Mouse (Mus musculus) kidney, adult 2 months (tissue): Measurements from ENCODE around the gene Nup50. TPM values are rescaled to one million over a fixed set of nuclear protein-coding genes. Genes with fewer than 3 reads are reported as not detected.

ENCODE experiments used
- DNase-seq: peaks from one replicate; pipeline ENCODE4 v3.0.0; 2021
- H3K27ac ChIP-seq: fragments of 200-500 bp; 2 replicates; pipeline ENCODE4 v1.5.1; 2012; ENCODE audit warnings: low read depth, low read length, control low read depth, inconsistent platforms; ENCODE audit not compliant: insufficient read depth
- H3K27me3 ChIP-seq: fragments of 200-500 bp; replicated peaks from 2 replicates; pipeline ENCODE4 v1.6.1; 2012; ENCODE audit warnings: mild to moderate bottlenecking, moderate library complexity, low read length, inconsistent platforms; ENCODE audit not compliant: control insufficient read depth, insufficient read depth
- H3K36me3 ChIP-seq: fragments of 200-500 bp; 2 replicates; pipeline ENCODE4 v1.6.1; 2012; ENCODE audit warnings: mild to moderate bottlenecking, moderate library complexity, low read length, inconsistent platforms; ENCODE audit not compliant: control insufficient read depth, insufficient read depth
- H3K4me1 ChIP-seq: fragments of 200-500 bp; 2 replicates; pipeline ENCODE4 v1.6.1; 2011; ENCODE audit warnings: low read length; ENCODE audit not compliant: control insufficient read depth, insufficient read depth
- H3K4me3 ChIP-seq: fragments of 200-500 bp; 2 replicates; pipeline ENCODE4 v1.5.1; 2011; ENCODE audit warnings: mild to moderate bottlenecking, low read depth, low read length, control low read depth; ENCODE audit not compliant: insufficient read depth
- CTCF ChIP-seq: fragments of 200-500 bp; conservative IDR thresholded peaks from 2 replicates; pipeline ENCODE4 v1.5.1; 2011; ENCODE audit warnings: low read depth, mild to moderate bottlenecking, control low read depth, low read length, moderate library complexity, mixed read lengths; ENCODE audit not compliant: insufficient read depth, insufficient read length
- POLR2A ChIP-seq: fragments of 200-500 bp; IDR thresholded peaks from one replicate; pipeline ENCODE4 v1.6.1; 2011; ENCODE audit warnings: low read depth, low read length, control low read depth
- WGBS: fragments of 180-500 bp; shearing (Covaris S2); methylation state at CpG from one replicate; pipeline ENCODE4 v1.1.7; 2018; 5-methylcytosine and 5-hydroxymethylcytosine counted together
- polyA plus RNA-seq: library from polyadenylated mRNA; depleted of rRNA; stranded (reverse); fragments of >200 nt; gene quantifications from 2 replicates; pipeline ENCODE4 v1.2.3, GENCODE M21; 2012

The Nup50 gene
- polyA plus RNA-seq, 1 experiment, result 11.4 TPM

- H3K27me3 ChIP-seq, result no peaks in the 10 kb centered on the region
- DNase-seq, result peak; percentile 16
- peaks cover 4% of the 10 kb centered on the region; the same call in 1 of the 2 replicates for H3K4me1 ChIP-seq
- WGBS, result 75% methylated on average over 1 of the region's 1 CpGs
- peaks cover 4% of the 10 kb centered on the region; the same call in 1 of the 2 replicates for H3K36me3 ChIP-seq
- peak; percentile 44 for TF ChIP-seq CTCF
- TF ChIP-seq POLR2A, result no peak
- no peak overlapping the region for H3K4me3 ChIP-seq
- no peak overlapping the region for H3K27ac ChIP-seq
These were observed 2.3 kb downstream of the Nup50 start for GRCm38 (mm10) chr15:84925495-84926018.

- TF ChIP-seq POLR2A (no peak), CTCF (no peak)
- whole genome bisulfite sequencing, result 55% methylated on average over 5 of the region's 5 CpGs
These were observed 9.1 kb downstream of the Nup50 start for GRCm38 (mm10) chr15:84932351-84932750.

GRCm38 (mm10) chr15:84934901-84935300 is 11.7 kb downstream of the Nup50 start:
- WGBS, result 82% methylated on average over 16 of the region's 16 CpGs
- Histone ChIP-seq H3K27ac (no peak overlapping the region), H3K36me3 (peaks cover 5% of the 10 kb centered on the region)

More at GRCm38 (mm10) chr15:84932351-84932750, 9.1 kb downstream of the Nup50 start:
- no peak overlapping the region for H3K27ac ChIP-seq
- H3K27me3 ChIP-seq, result no peaks in the 10 kb centered on the region
- no peak overlapping the region for H3K4me3 ChIP-seq
- DNase-seq, result no peak
- H3K4me1 ChIP-seq, result no peaks in the 10 kb centered on the region
- H3K36me3 ChIP-seq, result peaks cover 8% of the 10 kb centered on the region; the same call in 1 of the 2 replicates

GRCm38 (mm10) chr15:84940102-84940501 is 16.9 kb downstream of the Nup50 start:
- TF ChIP-seq POLR2A (no peak), CTCF (no peak)
- DNase-seq, result peak; percentile 89

More at GRCm38 (mm10) chr15:84934901-84935300, 11.7 kb downstream of the Nup50 start:
- no peaks in the 10 kb centered on the region for H3K27me3 ChIP-seq
- no peak for TF ChIP-seq CTCF
- no peak for TF ChIP-seq POLR2A
- no peak for DNase-seq
- H3K4me1 ChIP-seq, result 0 out of 2 replicates have a peak, but pooled peaks cover 3% of the 10 kb centered on the region
- H3K4me3 ChIP-seq, result no peak overlapping the region

GRCm38 (mm10) chr15:84942647-84943285 is 19.6 kb downstream of the Nup50 start:
- WGBS, result 71% methylated on average over 11 of the region's 11 CpGs
- H3K4me1 ChIP-seq, result 0 out of 2 replicates have a peak, but pooled peaks cover 3% of the 10 kb centered on the region
- DNase-seq, result no peak
- TF ChIP-seq CTCF (no peak), POLR2A (no peak)
- H3K27me3 ChIP-seq, result no peaks in the 10 kb centered on the region
- H3K36me3 ChIP-seq, result peaks cover 2% of the 10 kb centered on the region; the same call in 1 of the 2 replicates
- no peak overlapping the region for H3K27ac ChIP-seq
- H3K4me3 ChIP-seq, result no peak overlapping the region

More at GRCm38 (mm10) chr15:84940102-84940501, 16.9 kb downstream of the Nup50 start:
- Histone ChIP-seq H3K27ac (no peak overlapping the region), H3K4me3 (no peak overlapping the region), H3K36me3 (peaks cover 2% of the 10 kb centered on the region), H3K27me3 (no peaks in the 10 kb centered on the region), H3K4me1 (0 out of 2 replicates have a peak, but pooled peaks cover 3% of the 10 kb centered on the region)
- 34% methylated on average over 12 of the region's 12 CpGs for WGBS

GRCm38 (mm10) chr15:84944319-84944718 is 21.1 kb downstream of the Nup50 start:
- TF ChIP-seq POLR2A, result no peak
- TF ChIP-seq CTCF, result no peak
- 82% methylated on average over 5 of the region's 5 CpGs for WGBS
- no peak overlapping the region for H3K27ac ChIP-seq
- H3K27me3 ChIP-seq, result no peaks in the 10 kb centered on the region
- no peaks in the 10 kb centered on the region; the same call in 1 of the 2 replicates for H3K36me3 ChIP-seq
- no peak for DNase-seq
- 0 out of 2 replicates have a peak, but pooled peaks cover 3% of the 10 kb centered on the region for H3K4me1 ChIP-seq
- no peak overlapping the region for H3K4me3 ChIP-seq

- H3K4me1 ChIP-seq, result no peaks in the 10 kb centered on the region
- H3K4me3 ChIP-seq, result no peak overlapping the region
- WGBS, result 87% methylated on average over 14 of the region's 14 CpGs
- H3K36me3 ChIP-seq, result no peaks in the 10 kb centered on the region; the same call in 1 of the 2 replicates
- no peaks in the 10 kb centered on the region for H3K27me3 ChIP-seq
- DNase-seq, result no peak
- no peak overlapping the region for H3K27ac ChIP-seq
- TF ChIP-seq CTCF, result no peak
- no peak for TF ChIP-seq POLR2A
These were observed 25.8 kb downstream of the Nup50 start for GRCm38 (mm10) chr15:84948990-84949389.
